Mouse (Mus musculus): ENCODE measurements around the gene Get4. TPM values are rescaled to one million over a fixed set of nuclear protein-coding genes. Genes with fewer than 3 reads are reported as not detected.

Gene Get4
- polyA plus RNA-seq, 1 experiment from 2014 or later, result 161 TPM

DNA sequence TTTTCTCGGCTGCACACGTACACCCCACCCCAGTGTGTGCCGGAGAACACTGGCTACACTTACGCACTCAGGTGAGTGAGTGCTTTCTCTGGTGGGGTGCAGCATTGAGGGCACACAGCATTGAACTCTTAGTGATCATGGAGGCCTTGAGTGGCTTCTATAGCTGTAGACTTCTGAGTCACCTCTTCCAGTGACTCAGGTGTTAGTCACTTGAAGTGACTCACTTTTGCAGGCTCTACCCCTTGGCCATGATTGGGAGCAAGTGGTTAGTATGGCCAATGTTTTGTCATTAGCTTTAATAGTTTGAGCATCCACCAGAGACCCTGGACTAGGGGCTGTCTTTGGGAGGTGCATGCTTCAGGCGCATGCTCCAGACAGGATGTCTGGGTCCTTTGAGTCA is 36.9 kb upstream of the Get4 start:
- Histone ChIP-seq H3K4me2 (replicated peaks; ENCODE audit: low read depth, low read length) (no peak overlapping the region), H3K9me3 (ENCODE audit: low read length) (no peaks in the 10 kb centered on the region), H3K9ac (replicated peaks; ENCODE audit: low read length) (no peak overlapping the region), H3K36me3 (ENCODE audit: insufficient read depth, low read length) (peaks cover 16% of the 10 kb centered on the region; the same call in 1 of the 2 replicates), H3K27me3 (ENCODE audit: insufficient read depth, low read length) (no peaks in the 10 kb centered on the region), H3K4me1 (ENCODE audit: insufficient read depth, low read length) (no peaks in the 10 kb centered on the region), H3K4me3 (ENCODE audit: low read length) (no peak overlapping the region), H3K27ac (ENCODE audit: low read length) (no peak overlapping the region)
- 94% methylated on average over 5 of the region's 5 CpGs for WGBS
- no peak for ATAC-seq (ENCODE audit: low FRiP score, low TSS enrichment)

GRCm38 (mm10) chr5:139216121-139216520 is 36.0 kb upstream of the Get4 start:
- WGBS, result 92% methylated on average over 2 of the region's 2 CpGs
- Histone ChIP-seq H3K27me3 (ENCODE audit: insufficient read depth, low read length) (no peaks in the 10 kb centered on the region), H3K4me1 (ENCODE audit: insufficient read depth, low read length) (no peaks in the 10 kb centered on the region), H3K4me3 (ENCODE audit: low read length) (no peak overlapping the region), H3K4me2 (replicated peaks; ENCODE audit: low read depth, low read length) (no peak overlapping the region), H3K9me3 (ENCODE audit: low read length) (no peaks in the 10 kb centered on the region), H3K9ac (replicated peaks; ENCODE audit: low read length) (no peak overlapping the region), H3K36me3 (ENCODE audit: insufficient read depth, low read length) (peaks cover 16% of the 10 kb centered on the region; the same call in 1 of the 2 replicates), H3K27ac (ENCODE audit: low read length) (no peak overlapping the region)
- ATAC-seq (ENCODE audit: low FRiP score, low TSS enrichment), result no peak

- Histone ChIP-seq H3K4me1 (ENCODE audit: insufficient read depth, low read length) (no peaks in the 10 kb centered on the region), H3K36me3 (ENCODE audit: insufficient read depth, low read length) (peaks cover 19% of the 10 kb centered on the region; the same call in 1 of the 2 replicates), H3K4me2 (replicated peaks; ENCODE audit: low read depth, low read length) (no peak overlapping the region), H3K4me3 (ENCODE audit: low read length) (no peak overlapping the region), H3K27ac (ENCODE audit: low read length) (no peak overlapping the region), H3K9me3 (ENCODE audit: low read length) (no peaks in the 10 kb centered on the region), H3K9ac (replicated peaks; ENCODE audit: low read length) (no peak overlapping the region), H3K27me3 (ENCODE audit: insufficient read depth, low read length) (no peaks in the 10 kb centered on the region)
- WGBS, result 80% methylated on average over 3 of the region's 3 CpGs
- ATAC-seq (ENCODE audit: low FRiP score, low TSS enrichment), result no peak
Observed at GRCm38 (mm10) chr5:139216774-139217173, 35.4 kb upstream of the Get4 start.

- H3K36me3 ChIP-seq (ENCODE audit: insufficient read depth, low read length), result peaks cover 30% of the 10 kb centered on the region
- no peaks in the 10 kb centered on the region for H3K27me3 ChIP-seq (ENCODE audit: insufficient read depth, low read length)
- H3K27ac ChIP-seq (ENCODE audit: low read length), result no peak overlapping the region
- no peak overlapping the region for H3K9ac ChIP-seq (replicated peaks; ENCODE audit: low read length)
- 88% methylated on average over 4 of the region's 4 CpGs for WGBS
- H3K9me3 ChIP-seq (ENCODE audit: low read length), result no peaks in the 10 kb centered on the region
- no peak overlapping the region for H3K4me3 ChIP-seq (ENCODE audit: low read length)
- ATAC-seq (ENCODE audit: low FRiP score, low TSS enrichment), result no peak
- H3K4me2 ChIP-seq (replicated peaks; ENCODE audit: low read depth, low read length), result no peak overlapping the region
- H3K4me1 ChIP-seq (ENCODE audit: insufficient read depth, low read length), result no peaks in the 10 kb centered on the region
Observed at GRCm38 (mm10) chr5:139220006-139220515, 32.1 kb upstream of the Get4 start.

DNA sequence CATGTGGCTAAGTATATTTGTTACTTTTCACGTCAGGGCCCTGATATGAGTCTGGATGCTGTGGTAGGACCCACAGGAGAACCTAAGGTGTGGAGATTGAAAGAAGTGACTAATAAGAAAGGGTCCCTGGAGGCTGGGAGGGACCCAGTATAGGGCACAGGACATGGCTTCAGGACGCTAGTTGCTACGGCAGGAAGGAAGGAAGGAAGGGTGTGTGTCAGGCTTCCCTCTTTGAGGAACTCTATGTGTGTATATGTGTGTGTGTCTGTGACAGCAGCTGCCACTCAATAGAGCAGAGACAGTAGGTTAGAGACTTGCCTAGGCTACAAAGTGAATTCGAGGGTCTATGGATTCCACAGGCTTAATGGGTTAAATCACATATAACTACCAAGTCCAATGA is 31.5 kb upstream of the Get4 start:
- Histone ChIP-seq H3K36me3 (ENCODE audit: insufficient read depth, low read length) (peaks cover 35% of the 10 kb centered on the region), H3K27ac (ENCODE audit: low read length) (no peak overlapping the region), H3K4me2 (replicated peaks; ENCODE audit: low read depth, low read length) (no peak overlapping the region), H3K4me1 (ENCODE audit: insufficient read depth, low read length) (no peaks in the 10 kb centered on the region), H3K4me3 (ENCODE audit: low read length) (no peak overlapping the region), H3K9ac (replicated peaks; ENCODE audit: low read length) (no peak overlapping the region), H3K27me3 (ENCODE audit: insufficient read depth, low read length) (no peaks in the 10 kb centered on the region), H3K9me3 (ENCODE audit: low read length) (no peaks in the 10 kb centered on the region)
- WGBS, result 74% methylated on average over 4 of the region's 4 CpGs
- no peak for ATAC-seq (ENCODE audit: low FRiP score, low TSS enrichment)

DNA sequence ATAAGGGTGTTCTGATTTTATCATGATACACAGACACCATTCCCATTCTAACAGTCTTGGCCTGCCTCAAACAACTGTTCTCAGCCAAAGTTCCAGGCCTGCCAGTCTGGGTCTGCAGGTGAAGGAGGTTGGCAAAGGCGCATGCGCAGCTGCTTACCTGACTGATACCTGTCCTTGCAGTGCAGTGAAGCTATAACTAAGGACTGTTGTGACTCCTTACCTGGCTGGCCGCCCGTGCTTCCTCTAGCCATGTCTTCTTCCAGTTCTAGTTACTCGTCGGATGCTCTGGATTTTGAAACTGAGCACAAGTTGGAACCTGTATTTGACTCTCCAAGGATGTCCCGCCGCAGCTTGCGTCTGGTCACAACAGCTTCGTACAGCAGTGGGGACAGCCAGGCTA is 28.8 kb upstream of the Get4 start:
- 92% methylated on average over 10 of the region's 10 CpGs for WGBS
- H3K36me3 ChIP-seq (ENCODE audit: insufficient read depth, low read length), result peaks cover 46% of the 10 kb centered on the region
- no peak for ATAC-seq (ENCODE audit: low FRiP score, low TSS enrichment)
- H3K27ac ChIP-seq (ENCODE audit: low read length), result no peak overlapping the region
- no peaks in the 10 kb centered on the region for H3K27me3 ChIP-seq (ENCODE audit: insufficient read depth, low read length)
- H3K4me2 ChIP-seq (replicated peaks; ENCODE audit: low read depth, low read length), result no peak overlapping the region
- no peaks in the 10 kb centered on the region for H3K9me3 ChIP-seq (ENCODE audit: low read length)
- H3K9ac ChIP-seq (replicated peaks; ENCODE audit: low read length), result no peak overlapping the region
- H3K4me3 ChIP-seq (ENCODE audit: low read length), result no peak overlapping the region
- H3K4me1 ChIP-seq (ENCODE audit: insufficient read depth, low read length), result no peaks in the 10 kb centered on the region

DNA sequence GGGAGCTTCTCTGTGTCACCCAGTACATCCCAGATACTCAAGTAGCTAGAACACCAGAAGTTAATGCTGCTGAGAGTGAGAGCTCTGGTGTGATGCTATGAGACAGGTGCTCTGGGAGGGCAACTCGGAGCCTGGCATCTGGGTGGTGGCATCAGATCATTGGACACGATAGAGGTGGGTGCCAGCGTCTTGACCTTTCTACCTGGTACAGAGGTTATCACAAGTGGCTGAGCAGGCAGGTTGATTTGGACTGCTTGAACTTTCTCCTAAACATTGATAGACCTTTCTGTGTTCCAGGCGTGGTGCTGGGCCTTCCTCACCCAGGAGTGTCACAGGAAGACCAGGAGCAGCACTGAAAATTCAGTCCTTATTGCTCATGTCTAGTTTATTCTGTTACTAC is 24.9 kb upstream of the Get4 start:
- H3K36me3 ChIP-seq (ENCODE audit: insufficient read depth, low read length), result peaks cover 58% of the 10 kb centered on the region
- no peaks in the 10 kb centered on the region for H3K27me3 ChIP-seq (ENCODE audit: insufficient read depth, low read length)
- no peak overlapping the region for H3K27ac ChIP-seq (ENCODE audit: low read length)
- 95% methylated on average over 4 of the region's 4 CpGs for WGBS
- H3K4me3 ChIP-seq (ENCODE audit: low read length), result no peak overlapping the region
- no peaks in the 10 kb centered on the region for H3K9me3 ChIP-seq (ENCODE audit: low read length)
- no peak overlapping the region for H3K4me2 ChIP-seq (replicated peaks; ENCODE audit: low read depth, low read length)
- ATAC-seq (ENCODE audit: low FRiP score, low TSS enrichment), result no peak
- no peak overlapping the region for H3K9ac ChIP-seq (replicated peaks; ENCODE audit: low read length)
- H3K4me1 ChIP-seq (ENCODE audit: insufficient read depth, low read length), result no peaks in the 10 kb centered on the region

- H3K27me3 ChIP-seq (ENCODE audit: insufficient read depth, low read length), result no peaks in the 10 kb centered on the region
- no peaks in the 10 kb centered on the region for H3K4me1 ChIP-seq (ENCODE audit: insufficient read depth, low read length)
- no peak overlapping the region for H3K4me2 ChIP-seq (replicated peaks; ENCODE audit: low read depth, low read length)
- peaks cover 62% of the 10 kb centered on the region for H3K36me3 ChIP-seq (ENCODE audit: insufficient read depth, low read length)
- WGBS, result 95% methylated on average over 2 of the region's 2 CpGs
- H3K9ac ChIP-seq (replicated peaks; ENCODE audit: low read length), result no peak overlapping the region
- no peak overlapping the region for H3K27ac ChIP-seq (ENCODE audit: low read length)
- no peak for ATAC-seq (ENCODE audit: low FRiP score, low TSS enrichment)
- no peak overlapping the region for H3K4me3 ChIP-seq (ENCODE audit: low read length)
- no peaks in the 10 kb centered on the region for H3K9me3 ChIP-seq (ENCODE audit: low read length)
Observed at GRCm38 (mm10) chr5:139227645-139228044, 24.5 kb upstream of the Get4 start.

- Histone ChIP-seq H3K9ac (replicated peaks; ENCODE audit: low read length) (no peak overlapping the region), H3K4me3 (ENCODE audit: low read length) (no peak overlapping the region), H3K36me3 (ENCODE audit: insufficient read depth, low read length) (peaks cover 68% of the 10 kb centered on the region), H3K27me3 (ENCODE audit: insufficient read depth, low read length) (no peaks in the 10 kb centered on the region), H3K4me2 (replicated peaks; ENCODE audit: low read depth, low read length) (no peak overlapping the region), H3K4me1 (ENCODE audit: insufficient read depth, low read length) (no peaks in the 10 kb centered on the region), H3K9me3 (ENCODE audit: low read length) (no peaks in the 10 kb centered on the region), H3K27ac (ENCODE audit: low read length) (no peak overlapping the region)
- ATAC-seq (ENCODE audit: low FRiP score, low TSS enrichment), result no peak
- 93% methylated on average over 3 of the region's 3 CpGs for whole genome bisulfite sequencing
Observed at GRCm38 (mm10) chr5:139228318-139228717, 23.8 kb upstream of the Get4 start.

DNA sequence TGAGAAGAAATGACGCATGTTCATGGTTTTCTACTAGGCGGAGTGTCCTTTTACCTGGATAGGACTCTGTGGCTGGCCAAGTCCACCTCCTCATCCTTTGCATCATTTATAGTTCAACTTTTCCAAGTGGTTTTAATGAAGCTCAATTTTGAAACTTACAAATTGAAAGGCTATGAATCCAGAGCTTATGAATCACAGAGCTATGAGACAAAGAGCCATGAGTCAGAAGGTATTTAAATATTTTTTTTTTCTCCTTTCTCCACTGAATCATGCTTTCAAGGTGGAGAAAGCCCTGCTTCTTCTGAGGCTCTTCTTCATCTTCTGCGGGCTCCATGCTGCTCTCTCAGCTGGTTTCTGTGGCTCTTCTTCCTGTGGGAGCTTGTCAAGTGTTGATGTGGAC is 22.4 kb upstream of the Get4 start:
- ATAC-seq (ENCODE audit: low FRiP score, low TSS enrichment), result no peak
- Histone ChIP-seq H3K27ac (ENCODE audit: low read length) (no peak overlapping the region), H3K4me2 (replicated peaks; ENCODE audit: low read depth, low read length) (no peak overlapping the region), H3K36me3 (ENCODE audit: insufficient read depth, low read length) (peaks cover 72% of the 10 kb centered on the region), H3K9ac (replicated peaks; ENCODE audit: low read length) (no peak overlapping the region), H3K4me3 (ENCODE audit: low read length) (no peak overlapping the region), H3K9me3 (ENCODE audit: low read length) (no peaks in the 10 kb centered on the region), H3K27me3 (ENCODE audit: insufficient read depth, low read length) (no peaks in the 10 kb centered on the region), H3K4me1 (ENCODE audit: insufficient read depth, low read length) (no peaks in the 10 kb centered on the region)
- WGBS, result 98% methylated on average over 3 of the region's 3 CpGs
